8 mouse cellular contexts compared by ENCODE assay signal in genomic region chr17:67861744-67862535, GRCm38 (mm10).
A peak's percentile ranks its signal among the peaks of the same experiment; 100 is the strongest.
DNase-seq lines count a peak whose midpoint lies in the region; ATAC-seq lines count a peak whose summit lies in the region.

No protein-coding gene starts in this region.

- H3K27me3 ChIP-seq in forebrain, embryonic 15.5 days = no peaks in the 10 kb centered on the region
- H3K27me3 ChIP-seq in hindbrain, embryonic 12.5 days = no peaks in the 10 kb centered on the region

- no peaks in the 10 kb centered on the region for H3K9me3 ChIP-seq in forebrain, embryonic 15.5 days
- H3K9me3 ChIP-seq in hindbrain, embryonic 12.5 days (replicated peaks) = no peaks in the 10 kb centered on the region

- WGBS in forebrain, embryonic 15.5 days = 77% methylated on average over 16 of the region's 16 CpGs
- 80% methylated on average over 16 of the region's 16 CpGs for WGBS in hindbrain, embryonic 12.5 days

- H3K27ac ChIP-seq in forebrain, embryonic 15.5 days (replicated peaks) = no peak overlapping the region
- no peak overlapping the region for H3K27ac ChIP-seq in hindbrain, embryonic 12.5 days

- no peak overlapping the region for H3K4me2 ChIP-seq in forebrain, embryonic 15.5 days (replicated peaks)
- H3K4me2 ChIP-seq in hindbrain, embryonic 12.5 days (replicated peaks) = no peak overlapping the region

- peak; percentile 39; the same call in 1 of the 2 replicates for ATAC-seq in cerebellum, adult (ENCODE audit: insufficient number of reproducible peaks, low FRiP score, low TSS enrichment)
- ATAC-seq in forebrain, embryonic 15.5 days (replicated peaks) = peak; percentile 82
- peak; percentile 64; the same call in 1 of the 2 replicates for ATAC-seq in hindbrain, embryonic 12.5 days (ENCODE audit: low FRiP score)

- no peak overlapping the region for H3K4me3 ChIP-seq in forebrain, embryonic 15.5 days
- H3K4me3 ChIP-seq in hindbrain, embryonic 12.5 days = no peak overlapping the region

- H3K36me3 ChIP-seq in forebrain, embryonic 15.5 days = no peaks in the 10 kb centered on the region
- 0 out of 2 replicates have a peak, but pooled peaks cover 4% of the 10 kb centered on the region for H3K36me3 ChIP-seq in hindbrain, embryonic 12.5 days

- peak; percentile 87 for DNase-seq in NIH3T3 (ENCODE audit: low read depth)
- DNase-seq in layer of hippocampus, postnatal 10 days (ENCODE audit: low spot score in 2 of 2) = peak; percentile 79 to 83
- peak; percentile 71 for DNase-seq in lung, postnatal 10 days
- peak; percentile 70 for DNase-seq in retina, postnatal 7 days (ENCODE audit: low read depth, low spot score)
- DNase-seq in B cell, adult 2 months = no peak

- H3K4me1 ChIP-seq in forebrain, embryonic 15.5 days = 0 out of 2 replicates have a peak, but pooled peaks cover 8% of the 10 kb centered on the region
- 0 out of 2 replicates have a peak, but pooled peaks cover 7% of the 10 kb centered on the region for H3K4me1 ChIP-seq in hindbrain, embryonic 12.5 days

- H3K9ac ChIP-seq in forebrain, embryonic 15.5 days (replicated peaks) = no peak overlapping the region
- H3K9ac ChIP-seq in hindbrain, embryonic 12.5 days = no peak overlapping the region

Comparison
In these comparisons a context has a peak if more than half of its experiments do, and no peak if none do; other contexts are left out.
1. DNase-seq: peak in NIH3T3 (single experiment), layer of hippocampus, postnatal 10 days (2 of 2), lung, postnatal 10 days (single experiment) and retina, postnatal 7 days (single experiment); none in B cell, adult 2 months (0 of 2).
2. Peak in every context shown above with its lines, with median percentiles within 50 percentile points of each other: ATAC-seq.